Mouse (Mus musculus): Measurements from ENCODE around the gene Olfr27. TPM values are rescaled to one million over a fixed set of nuclear protein-coding genes. Genes with fewer than 3 reads are reported as not detected.

Olfr27 gene
- total RNA-seq (2012; rRNA removed) (not detected in 2 replicates), total RNA-seq (2014; rRNA removed) (not detected in 2 replicates), polyA plus RNA-seq (2012; ENCODE audit: insufficient read length, low read depth) (not detected in 2 replicates)

DNA sequence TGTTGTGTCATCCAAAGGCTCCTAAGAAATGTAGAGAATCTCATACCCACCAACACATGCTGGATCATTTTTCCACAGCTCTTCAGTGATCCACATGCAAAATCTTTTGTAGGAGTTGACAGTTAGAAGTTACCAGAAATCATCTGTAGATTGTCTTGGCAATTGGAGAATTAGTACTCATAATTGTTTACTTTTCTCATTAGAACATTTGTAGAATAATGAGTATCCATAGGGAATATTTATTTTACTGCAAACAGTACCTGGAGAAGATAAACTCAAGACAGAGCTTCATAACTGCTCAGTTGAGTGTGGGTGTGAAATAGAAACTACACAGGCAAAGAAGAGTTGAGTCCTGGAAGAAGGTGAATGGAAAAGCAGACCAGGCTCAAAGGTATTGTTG lies at the start of gene Olfr27:
Olfr27 (plus strand) TSS at position 301 of the 400 bp plus-strand sequence.
- no peaks in the 10 kb centered on the region for H3K36me3 ChIP-seq (replicated peaks in 1 of 2; ENCODE audit: control insufficient read depth in 1 of 2, insufficient read depth in 1 of 2, low read length in 1 of 2)
- no peak within 1 kb of the TSS for H3K4me3 ChIP-seq (replicated peaks in 1 of 3; ENCODE audit: low read depth in 2 of 3, low read length in 2 of 3, poor library complexity in 1 of 3)
- no peaks in the 10 kb centered on the region for H3K4me1 ChIP-seq (ENCODE audit: control insufficient read depth in 1 of 2, insufficient read depth in 2 of 2)
- no peak within 1 kb of the TSS for H3K4me2 ChIP-seq (ENCODE audit: insufficient read depth, low read depth, poor library complexity, severe bottlenecking)
- H3K9me3 ChIP-seq (replicated peaks; ENCODE audit: low read length) = no peaks in the 10 kb centered on the region
- dilution Hi-C loops (cut with MboI; ENCODE audit: extremely low pct_ligation_motif_present, extremely low pct_unique_long_range_greater_than_20kb, low sequenced_read_pairs) (no loop called here), in situ Hi-C loops (cut with MboI; ENCODE audit: low pct_ligation_motif_present, low pct_unique_long_range_greater_than_20kb, low sequenced_read_pairs) (no loop called here)
- H3K27me3 ChIP-seq (replicated peaks) = no peaks in the 10 kb centered on the region
- H3K79me2 ChIP-seq (replicated peaks; ENCODE audit: control insufficient read depth, extremely low read depth, insufficient read depth, poor library complexity, severe bottlenecking) = no peaks in the 10 kb centered on the region
- DNase-seq (ENCODE audit: extremely low read depth) = no peak
- H3K27ac ChIP-seq (ENCODE audit: insufficient read depth, low read depth) = no peak within 1 kb of the TSS
- no peak within 1 kb of the TSS for H3K9ac ChIP-seq (ENCODE audit: insufficient read depth, low read depth)
- no peak for TF ChIP-seq BHLHE40 (IDR thresholded peaks at IDR 0.05; ENCODE audit: low read depth, low read length)
- no peak for TF ChIP-seq NELFE (IDR thresholded peaks at IDR 0.05; ENCODE audit: low read depth, low read length)
- TF ChIP-seq GABPA (IDR thresholded peaks at IDR 0.05; ENCODE audit: insufficient replicate concordance, low read depth, low read length) = no peak
- TF ChIP-seq JUND (conservative IDR thresholded peaks at IDR 0.05; ENCODE audit: low read depth, low read length) = no peak
- no peak for TF ChIP-seq CHD2 (IDR thresholded peaks at IDR 0.05; ENCODE audit: low read length)
- TF ChIP-seq HCFC1 (IDR thresholded peaks at IDR 0.05; ENCODE audit: low read depth, low read length) = no peak
- no peak for TF ChIP-seq ZKSCAN1 (IDR thresholded peaks at IDR 0.05; ENCODE audit: borderline replicate concordance, low read depth, low read length)
- TF ChIP-seq POLR2A (IDR thresholded peaks at IDR 0.05; ENCODE audit: low read depth, low read length) = no peak
- no peak for TF ChIP-seq SMC3 (IDR thresholded peaks at IDR 0.05; ENCODE audit: low read depth, low read length)
- TF ChIP-seq JUN (IDR thresholded peaks at IDR 0.05; ENCODE audit: insufficient read depth, low read depth, low read length) = no peak
- no peak for TF ChIP-seq MAFK (IDR thresholded peaks at IDR 0.05; ENCODE audit: insufficient replicate concordance, low read length)
- TF ChIP-seq MAZ (IDR thresholded peaks at IDR 0.05; ENCODE audit: low read depth, low read length) = no peak
- no peak for TF ChIP-seq MAX (IDR thresholded peaks at IDR 0.05; ENCODE audit: low read length)
- no peak for TF ChIP-seq MYC (IDR thresholded peaks at IDR 0.05; ENCODE audit: low read depth, low read length)
- TF ChIP-seq RCOR1 (conservative IDR thresholded peaks at IDR 0.05; ENCODE audit: low read depth, low read length) = no peak

DNA sequence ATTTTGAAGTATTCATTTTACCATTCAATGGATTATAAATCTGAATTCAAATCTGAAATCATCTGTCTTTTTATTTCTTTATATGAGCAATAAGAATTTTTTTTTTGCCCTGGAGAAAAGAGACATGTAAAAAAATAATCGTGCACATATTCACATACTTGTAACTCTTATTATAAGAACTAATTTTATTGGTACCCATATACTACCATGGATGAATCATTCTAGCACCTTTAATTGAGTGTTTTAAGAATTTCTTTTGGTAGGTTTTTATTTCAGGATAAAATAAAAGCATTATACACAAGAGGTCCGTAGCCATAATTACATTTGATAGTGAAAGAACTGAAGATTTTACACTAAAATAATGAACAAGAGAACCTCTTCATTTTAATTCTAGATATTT lies 49.1 kb upstream of the Olfr27 start, which contains the start of gene Olfr938:
Olfr938 (minus strand) TSS at position 101 of the 400 bp plus-strand sequence.
- H3K36me3 ChIP-seq (replicated peaks in 1 of 2; ENCODE audit: control insufficient read depth in 1 of 2, insufficient read depth in 1 of 2, low read length in 1 of 2) = no peaks in the 10 kb centered on the region
- dilution Hi-C loops (cut with MboI; ENCODE audit: extremely low pct_ligation_motif_present, extremely low pct_unique_long_range_greater_than_20kb, low sequenced_read_pairs) (no loop called here), in situ Hi-C loops (cut with MboI; ENCODE audit: low pct_ligation_motif_present, low pct_unique_long_range_greater_than_20kb, low sequenced_read_pairs) (no loop called here)
- no peak within 1 kb of the TSS for H3K4me3 ChIP-seq (replicated peaks in 1 of 3; ENCODE audit: low read depth in 2 of 3, low read length in 2 of 3, poor library complexity in 1 of 3)
- H3K4me2 ChIP-seq (ENCODE audit: insufficient read depth, low read depth, poor library complexity, severe bottlenecking) = no peak within 1 kb of the TSS
- H3K27me3 ChIP-seq (replicated peaks) = no peaks in the 10 kb centered on the region
- H3K9ac ChIP-seq (ENCODE audit: insufficient read depth, low read depth) = no peak within 1 kb of the TSS
- no peak within 1 kb of the TSS for H3K27ac ChIP-seq (ENCODE audit: insufficient read depth, low read depth)
- TF ChIP-seq ZC3H11A (IDR thresholded peaks at IDR 0.05; ENCODE audit: low read depth, low read length) (no peak), EP300 (IDR thresholded peaks at IDR 0.05; ENCODE audit: low read length) (no peak), USF2 (conservative IDR thresholded peaks at IDR 0.05; ENCODE audit: low read depth, low read length) (no peak), POLR2AphosphoS2 (IDR thresholded peaks at IDR 0.05; ENCODE audit: low read depth, low read length) (no peak), MXI1 (IDR thresholded peaks at IDR 0.05; ENCODE audit: low read depth, low read length) (no peak), SMC3 (IDR thresholded peaks at IDR 0.05; ENCODE audit: low read depth, low read length) (no peak), IRF4 (IDR thresholded peaks at IDR 0.05; ENCODE audit: low read depth, low read length) (no peak), RCOR1 (conservative IDR thresholded peaks at IDR 0.05; ENCODE audit: low read depth, low read length) (no peak), UBTF (IDR thresholded peaks at IDR 0.05; ENCODE audit: low read depth, low read length) (no peak), GABPA (IDR thresholded peaks at IDR 0.05; ENCODE audit: insufficient replicate concordance, low read depth, low read length) (no peak)
- no peaks in the 10 kb centered on the region for H3K4me1 ChIP-seq (ENCODE audit: control insufficient read depth in 1 of 2, insufficient read depth in 2 of 2)
- H3K9me3 ChIP-seq (replicated peaks; ENCODE audit: low read length) = no peaks in the 10 kb centered on the region
- DNase-seq (ENCODE audit: extremely low read depth) = no peak
- H3K79me2 ChIP-seq (replicated peaks; ENCODE audit: control insufficient read depth, extremely low read depth, insufficient read depth, poor library complexity, severe bottlenecking) = no peaks in the 10 kb centered on the region

Data from CH12.LX (cell line).